Mouse (Mus musculus) midbrain, embryonic 10.5 days (tissue): ENCODE measurements at regions not wholly inside any gene's neighbourhood (a gene's known extent, or its start where the extent isn't known, plus 50 kb on each side); places are given as distances from the start of the nearest gene placed in this dataset.
"Not testable (repeated sequence)": the region's sequence is repeated elsewhere in the genome, so short reads cannot be mapped to it uniquely, and the experiment has no call there.

ENCODE experiments used
- DNase-seq: peaks from one replicate; pipeline ENCODE4 v3.0.0-alpha.2; 2017; ENCODE audit warnings: low spot score
- H3K27ac ChIP-seq: fragments of 300-500 bp; sonication (generic); replicated peaks from 2 replicates; pipeline ENCODE4 v1.5.1; 2016; ENCODE audit warnings: mild to moderate bottlenecking
- H3K27me3 ChIP-seq: fragments of 300-500 bp; sonication (generic); 2 replicates; pipeline ENCODE4 v1.6.1; 2016; ENCODE audit warnings: low read depth, mild to moderate bottlenecking; ENCODE audit not compliant: poor library complexity, severe bottlenecking
- H3K36me3 ChIP-seq: fragments of 300-500 bp; sonication (generic); 2 replicates; pipeline ENCODE4 v1.6.1; 2016; ENCODE audit warnings: mild to moderate bottlenecking, moderate library complexity
- H3K4me1 ChIP-seq: fragments of 300-500 bp; sonication (generic); 2 replicates; pipeline ENCODE4 v1.6.1; 2016
- H3K4me3 ChIP-seq: fragments of 300-500 bp; sonication (generic); 2 replicates; pipeline ENCODE4 v1.5.1; 2016; ENCODE audit warnings: mild to moderate bottlenecking, moderate library complexity
- H3K9me3 ChIP-seq: fragments of 300-500 bp; sonication (generic); replicated peaks from 2 replicates; pipeline ENCODE4 v1.6.1; 2016; ENCODE audit warnings: mild to moderate bottlenecking
- WGBS: fragments of 180-500 bp; shearing (Covaris S2); methylation state at CpG from one replicate; pipeline ENCODE4 v1.1.7; 2016; 5-methylcytosine and 5-hydroxymethylcytosine counted together

GRCm38 (mm10) chr2:94772801-94773200 is 334.9 kb upstream of the Api5 start:
- Histone ChIP-seq H3K27me3 (no peaks in the 10 kb centered on the region), H3K27ac (no peak overlapping the region), H3K4me1 (0 out of 2 replicates have a peak, but pooled peaks cover 2% of the 10 kb centered on the region), H3K9me3 (no peaks in the 10 kb centered on the region), H3K36me3 (no peaks in the 10 kb centered on the region), H3K4me3 (no peak overlapping the region)
- 88% methylated on average over 3 of the region's 3 CpGs for WGBS
- DNase-seq, result no peak

GRCm38 (mm10) chr2:94772268-94772667 is 334.3 kb upstream of the Api5 start:
- 69% methylated on average over 4 of the region's 4 CpGs for WGBS

GRCm38 (mm10) chr2:94766524-94766923 is 328.6 kb upstream of the Api5 start:
- Histone ChIP-seq H3K27me3 (no peaks in the 10 kb centered on the region), H3K36me3 (no peaks in the 10 kb centered on the region), H3K27ac (no peak overlapping the region), H3K4me3 (no peak overlapping the region), H3K4me1 (peaks cover 16% of the 10 kb centered on the region), H3K9me3 (no peaks in the 10 kb centered on the region)
- whole genome bisulfite sequencing, result 90% methylated on average over 2 of the region's 2 CpGs
- DNase-seq, result no peak

More at GRCm38 (mm10) chr2:94772268-94772667, 334.3 kb upstream of the Api5 start:
- H3K4me3 ChIP-seq, result no peak overlapping the region
- H3K4me1 ChIP-seq, result 0 out of 2 replicates have a peak, but pooled peaks cover 2% of the 10 kb centered on the region
- H3K36me3 ChIP-seq, result no peaks in the 10 kb centered on the region
- no peak for DNase-seq
- H3K27ac ChIP-seq, result no peak overlapping the region
- no peaks in the 10 kb centered on the region for H3K27me3 ChIP-seq
- H3K9me3 ChIP-seq, result no peaks in the 10 kb centered on the region

- H3K9me3 ChIP-seq, result no peaks in the 10 kb centered on the region
- peak overlapping the region; percentile 5; the same call in 1 of the 2 replicates for H3K4me3 ChIP-seq
- DNase-seq, result peak; percentile 47
- H3K27ac ChIP-seq, result peak overlapping the region; percentile 53
- peaks cover 16% of the 10 kb centered on the region for H3K4me1 ChIP-seq
- H3K36me3 ChIP-seq, result no peaks in the 10 kb centered on the region
- 18% methylated on average over 8 of the region's 8 CpGs for WGBS
- H3K27me3 ChIP-seq, result no peaks in the 10 kb centered on the region
Measured at GRCm38 (mm10) chr2:94764852-94765435, 327.0 kb upstream of the Api5 start.

- peak; percentile 15 for DNase-seq
- Histone ChIP-seq H3K27me3 (no peaks in the 10 kb centered on the region), H3K27ac (peak overlapping the region; percentile 53; the same call in 1 of the 2 replicates), H3K9me3 (no peaks in the 10 kb centered on the region), H3K4me1 (peaks cover 16% of the 10 kb centered on the region), H3K4me3 (0 out of 2 replicates have a peak overlapping the region, but pooled peaks have one; percentile 5), H3K36me3 (no peaks in the 10 kb centered on the region)
- 6% methylated on average over 3 of the region's 3 CpGs for WGBS
Measured at GRCm38 (mm10) chr2:94764451-94764850, 326.5 kb upstream of the Api5 start.

GRCm38 (mm10) chr2:94748161-94748711 is 310.3 kb upstream of the Api5 start:
- H3K36me3 ChIP-seq, result no peaks in the 10 kb centered on the region
- no peaks in the 10 kb centered on the region for H3K9me3 ChIP-seq
- H3K4me3 ChIP-seq, result no peak overlapping the region
- no peaks in the 10 kb centered on the region for H3K4me1 ChIP-seq
- H3K27ac ChIP-seq, result no peak overlapping the region
- H3K27me3 ChIP-seq, result no peaks in the 10 kb centered on the region
- 81% methylated on average over 3 of the region's 3 CpGs for WGBS
- DNase-seq, result no peak

GRCm38 (mm10) chr2:94729791-94730190 is 291.9 kb upstream of the Api5 start:
- Histone ChIP-seq H3K36me3 (no peaks in the 10 kb centered on the region), H3K9me3 (no peaks in the 10 kb centered on the region), H3K27ac (no peak overlapping the region), H3K4me3 (no peak overlapping the region), H3K27me3 (no peaks in the 10 kb centered on the region), H3K4me1 (peaks cover 22% of the 10 kb centered on the region)
- 75% methylated on average over 5 of the region's 5 CpGs for WGBS
- no peak for DNase-seq

GRCm38 (mm10) chr2:94699383-94699782 is 261.4 kb upstream of the Api5 start:
- H3K9me3 ChIP-seq, result no peaks in the 10 kb centered on the region
- DNase-seq, result no peak
- H3K27me3 ChIP-seq, result no peaks in the 10 kb centered on the region
- H3K36me3 ChIP-seq, result no peaks in the 10 kb centered on the region
- no peak overlapping the region for H3K4me3 ChIP-seq
- WGBS, result 54% methylated on average over 1 of the region's 1 CpGs
- no peak overlapping the region for H3K27ac ChIP-seq
- H3K4me1 ChIP-seq, result no peaks in the 10 kb centered on the region

- Histone ChIP-seq H3K27me3 (no peaks in the 10 kb centered on the region), H3K4me3 (no peak overlapping the region), H3K36me3 (no peaks in the 10 kb centered on the region), H3K9me3 (no peaks in the 10 kb centered on the region), H3K27ac (no peak overlapping the region), H3K4me1 (no peaks in the 10 kb centered on the region)
- 85% methylated on average over 3 of the region's 3 CpGs for WGBS
- DNase-seq, result no peak
Measured at GRCm38 (mm10) chr2:94695212-94695611, 257.3 kb upstream of the Api5 start.

GRCm38 (mm10) chr2:94690560-94690959 is 252.6 kb upstream of the Api5 start:
- H3K4me1 ChIP-seq, result no peaks in the 10 kb centered on the region
- H3K4me3 ChIP-seq, result no peak overlapping the region
- no peaks in the 10 kb centered on the region for H3K27me3 ChIP-seq
- 76% methylated on average over 4 of the region's 4 CpGs for WGBS
- no peaks in the 10 kb centered on the region for H3K36me3 ChIP-seq
- no peak for DNase-seq
- no peaks in the 10 kb centered on the region for H3K9me3 ChIP-seq
- no peak overlapping the region for H3K27ac ChIP-seq

GRCm38 (mm10) chr2:94685619-94686018 is 247.7 kb upstream of the Api5 start:
- not testable (repeated sequence) for DNase-seq, H3K4me1 ChIP-seq, H3K27me3 ChIP-seq, H3K4me3 ChIP-seq, H3K27ac ChIP-seq, H3K9me3 ChIP-seq, H3K36me3 ChIP-seq
- 92% methylated on average over 5 of the region's 5 CpGs for WGBS

GRCm38 (mm10) chr2:94680096-94680765 is 242.3 kb upstream of the Api5 start:
- no peaks in the 10 kb centered on the region for H3K4me1 ChIP-seq
- H3K9me3 ChIP-seq, result no peaks in the 10 kb centered on the region
- no peaks in the 10 kb centered on the region for H3K36me3 ChIP-seq
- no peak for DNase-seq
- 92% methylated on average over 6 of the region's 6 CpGs for WGBS
- H3K27ac ChIP-seq, result no peak overlapping the region
- no peak overlapping the region for H3K4me3 ChIP-seq
- no peaks in the 10 kb centered on the region for H3K27me3 ChIP-seq

- no peak for DNase-seq
- H3K4me1 ChIP-seq, result no peaks in the 10 kb centered on the region
- 95% methylated on average over 2 of the region's 2 CpGs for whole genome bisulfite sequencing
- H3K27ac ChIP-seq, result no peak overlapping the region
- no peaks in the 10 kb centered on the region for H3K36me3 ChIP-seq
- no peak overlapping the region for H3K4me3 ChIP-seq
- no peaks in the 10 kb centered on the region for H3K9me3 ChIP-seq
- no peaks in the 10 kb centered on the region for H3K27me3 ChIP-seq
Measured at GRCm38 (mm10) chr2:94665850-94666249, 227.9 kb upstream of the Api5 start.
